Mouse (Mus musculus): ENCODE results near the gene Rhoa. TPM values are rescaled to one million over a fixed set of nuclear protein-coding genes. Genes with fewer than 3 reads are reported as not detected.
"Not testable (repeated sequence)": the region's sequence is repeated elsewhere in the genome, so short reads cannot be mapped to it uniquely, and the experiment has no call there.

Gene Rhoa
- polyA plus RNA-seq, 1 experiment from 2014 or later: 427 TPM

GRCm38 (mm10) chr9:108267691-108268090, 38.2 kb upstream of the Rhoa start:
- Histone ChIP-seq H3K9me3 (ENCODE audit: control insufficient read depth, low read length) (no peaks in the 10 kb centered on the region), H3K36me3 (ENCODE audit: control insufficient read depth, insufficient read depth, low read length) (no peaks in the 10 kb centered on the region), H3K4me1 (ENCODE audit: control insufficient read depth, insufficient read depth, low read length) (peaks cover 36% of the 10 kb centered on the region), H3K27ac (ENCODE audit: low read length) (no peak overlapping the region), H3K9ac (ENCODE audit: low read depth, low read length) (no peak overlapping the region), H3K4me3 (ENCODE audit: low read length) (no peak overlapping the region), H3K4me2 (ENCODE audit: low read depth, low read length) (no peak overlapping the region), H3K27me3 (replicated peaks; ENCODE audit: control insufficient read depth, insufficient read depth, low read length) (no peaks in the 10 kb centered on the region)
- 75% methylated on average over 7 of the region's 7 CpGs for WGBS
- ATAC-seq: no peak

GRCm38 (mm10) chr9:108268701-108269100, 37.2 kb upstream of the Rhoa start:
- WGBS: 64% methylated on average over 6 of the region's 7 CpGs

GRCm38 (mm10) chr9:108271941-108272340, 34.0 kb upstream of the Rhoa start:
- no peak overlapping the region for H3K9ac ChIP-seq (ENCODE audit: low read depth, low read length)
- peak; percentile 51 for ATAC-seq

More at GRCm38 (mm10) chr9:108268701-108269100, 37.2 kb upstream of the Rhoa start:
- not testable (repeated sequence) for H3K36me3 ChIP-seq (ENCODE audit: control insufficient read depth, insufficient read depth, low read length); ATAC-seq; H3K9ac ChIP-seq (ENCODE audit: low read depth, low read length); H3K4me3 ChIP-seq (ENCODE audit: low read length); H3K27ac ChIP-seq (ENCODE audit: low read length); H3K4me2 ChIP-seq (ENCODE audit: low read depth, low read length); H3K9me3 ChIP-seq (ENCODE audit: control insufficient read depth, low read length); H3K27me3 ChIP-seq (replicated peaks; ENCODE audit: control insufficient read depth, insufficient read depth, low read length)
- peaks cover 37% of the 10 kb centered on the region for H3K4me1 ChIP-seq (ENCODE audit: control insufficient read depth, insufficient read depth, low read length)

GRCm38 (mm10) chr9:108272691-108273090, 33.2 kb upstream of the Rhoa start:
- H3K9ac ChIP-seq (ENCODE audit: low read depth, low read length): no peak overlapping the region
- H3K9me3 ChIP-seq (ENCODE audit: control insufficient read depth, low read length): no peaks in the 10 kb centered on the region
- H3K27me3 ChIP-seq (replicated peaks; ENCODE audit: control insufficient read depth, insufficient read depth, low read length): no peaks in the 10 kb centered on the region
- WGBS: 47% methylated on average over 5 of the region's 5 CpGs
- peak overlapping the region; percentile 35 for H3K27ac ChIP-seq (ENCODE audit: low read length)
- no peak overlapping the region for H3K4me3 ChIP-seq (ENCODE audit: low read length)
- no peak for ATAC-seq
- H3K36me3 ChIP-seq (ENCODE audit: control insufficient read depth, insufficient read depth, low read length): no peaks in the 10 kb centered on the region
- peaks cover 26% of the 10 kb centered on the region for H3K4me1 ChIP-seq (ENCODE audit: control insufficient read depth, insufficient read depth, low read length)
- no peak overlapping the region for H3K4me2 ChIP-seq (ENCODE audit: low read depth, low read length)

More at GRCm38 (mm10) chr9:108271941-108272340, 34.0 kb upstream of the Rhoa start:
- WGBS: 21% methylated on average over 2 of the region's 2 CpGs
- Histone ChIP-seq H3K4me3 (ENCODE audit: low read length) (no peak overlapping the region), H3K27ac (ENCODE audit: low read length) (peak overlapping the region; percentile 35; the same call in 1 of the 2 replicates), H3K4me1 (ENCODE audit: control insufficient read depth, insufficient read depth, low read length) (peaks cover 26% of the 10 kb centered on the region), H3K36me3 (ENCODE audit: control insufficient read depth, insufficient read depth, low read length) (no peaks in the 10 kb centered on the region), H3K4me2 (ENCODE audit: low read depth, low read length) (no peak overlapping the region), H3K27me3 (replicated peaks; ENCODE audit: control insufficient read depth, insufficient read depth, low read length) (no peaks in the 10 kb centered on the region), H3K9me3 (ENCODE audit: control insufficient read depth, low read length) (no peaks in the 10 kb centered on the region)

- H3K9me3 ChIP-seq (ENCODE audit: control insufficient read depth, low read length): no peaks in the 10 kb centered on the region
- no peak for ATAC-seq
- no peak overlapping the region for H3K9ac ChIP-seq (ENCODE audit: low read depth, low read length)
- H3K4me1 ChIP-seq (ENCODE audit: control insufficient read depth, insufficient read depth, low read length): peaks cover 26% of the 10 kb centered on the region
- WGBS: 78% methylated on average over 4 of the region's 4 CpGs
- H3K27me3 ChIP-seq (replicated peaks; ENCODE audit: control insufficient read depth, insufficient read depth, low read length): no peaks in the 10 kb centered on the region
- H3K27ac ChIP-seq (ENCODE audit: low read length): no peak overlapping the region
- H3K36me3 ChIP-seq (ENCODE audit: control insufficient read depth, insufficient read depth, low read length): no peaks in the 10 kb centered on the region
- no peak overlapping the region for H3K4me2 ChIP-seq (ENCODE audit: low read depth, low read length)
- no peak overlapping the region for H3K4me3 ChIP-seq (ENCODE audit: low read length)
These were observed 32.4 kb upstream of the Rhoa start for GRCm38 (mm10) chr9:108273485-108273884.

GRCm38 (mm10) chr9:108274476-108275330, 31.2 kb upstream of the Rhoa start:
- no peaks in the 10 kb centered on the region for H3K9me3 ChIP-seq (ENCODE audit: control insufficient read depth, low read length)
- peak; percentile 54; the same call in 1 of the 2 replicates for ATAC-seq
- H3K36me3 ChIP-seq (ENCODE audit: control insufficient read depth, insufficient read depth, low read length): no peaks in the 10 kb centered on the region
- peaks cover 22% of the 10 kb centered on the region for H3K4me1 ChIP-seq (ENCODE audit: control insufficient read depth, insufficient read depth, low read length)
- H3K4me2 ChIP-seq (ENCODE audit: low read depth, low read length): no peak overlapping the region
- H3K27me3 ChIP-seq (replicated peaks; ENCODE audit: control insufficient read depth, insufficient read depth, low read length): no peaks in the 10 kb centered on the region
- no peak overlapping the region for H3K9ac ChIP-seq (ENCODE audit: low read depth, low read length)
- WGBS: 67% methylated on average over 5 of the region's 5 CpGs
- no peak overlapping the region for H3K4me3 ChIP-seq (ENCODE audit: low read length)
- no peak overlapping the region for H3K27ac ChIP-seq (ENCODE audit: low read length)

GRCm38 (mm10) chr9:108275331-108275659, 30.6 kb upstream of the Rhoa start:
- WGBS: 56% methylated on average over 6 of the region's 6 CpGs
- Histone ChIP-seq H3K27me3 (replicated peaks; ENCODE audit: control insufficient read depth, insufficient read depth, low read length) (no peaks in the 10 kb centered on the region), H3K4me3 (ENCODE audit: low read length) (no peak overlapping the region), H3K4me2 (ENCODE audit: low read depth, low read length) (no peak overlapping the region), H3K4me1 (ENCODE audit: control insufficient read depth, insufficient read depth, low read length) (peaks cover 17% of the 10 kb centered on the region), H3K27ac (ENCODE audit: low read length) (no peak overlapping the region), H3K36me3 (ENCODE audit: control insufficient read depth, insufficient read depth, low read length) (no peaks in the 10 kb centered on the region), H3K9ac (ENCODE audit: low read depth, low read length) (no peak overlapping the region), H3K9me3 (ENCODE audit: control insufficient read depth, low read length) (no peaks in the 10 kb centered on the region)
- ATAC-seq: no peak

- no peaks in the 10 kb centered on the region for H3K36me3 ChIP-seq (ENCODE audit: control insufficient read depth, insufficient read depth, low read length)
- 66% methylated on average over 10 of the region's 10 CpGs for WGBS
- no peak overlapping the region for H3K4me2 ChIP-seq (ENCODE audit: low read depth, low read length)
- H3K27ac ChIP-seq (ENCODE audit: low read length): no peak overlapping the region
- H3K4me1 ChIP-seq (ENCODE audit: control insufficient read depth, insufficient read depth, low read length): no peaks in the 10 kb centered on the region
- no peak overlapping the region for H3K4me3 ChIP-seq (ENCODE audit: low read length)
- no peaks in the 10 kb centered on the region for H3K27me3 ChIP-seq (replicated peaks; ENCODE audit: control insufficient read depth, insufficient read depth, low read length)
- ATAC-seq: no peak
- H3K9me3 ChIP-seq (ENCODE audit: control insufficient read depth, low read length): no peaks in the 10 kb centered on the region
- H3K9ac ChIP-seq (ENCODE audit: low read depth, low read length): no peak overlapping the region
These were observed 27.1 kb upstream of the Rhoa start for GRCm38 (mm10) chr9:108278697-108279450.

- no peak overlapping the region for H3K4me3 ChIP-seq (ENCODE audit: low read length)
- H3K9me3 ChIP-seq (ENCODE audit: control insufficient read depth, low read length): no peaks in the 10 kb centered on the region
- H3K27me3 ChIP-seq (replicated peaks; ENCODE audit: control insufficient read depth, insufficient read depth, low read length): no peaks in the 10 kb centered on the region
- H3K36me3 ChIP-seq (ENCODE audit: control insufficient read depth, insufficient read depth, low read length): no peaks in the 10 kb centered on the region
- WGBS: 25% methylated on average over 8 of the region's 8 CpGs
- no peaks in the 10 kb centered on the region for H3K4me1 ChIP-seq (ENCODE audit: control insufficient read depth, insufficient read depth, low read length)
- peak; percentile 80 for ATAC-seq
- 0 out of 2 replicates have a peak overlapping the region, but pooled peaks have one; percentile 11 for H3K9ac ChIP-seq (ENCODE audit: low read depth, low read length)
- peak overlapping the region; percentile 70 for H3K27ac ChIP-seq (ENCODE audit: low read length)
- H3K4me2 ChIP-seq (ENCODE audit: low read depth, low read length): no peak overlapping the region
These were observed 25.7 kb upstream of the Rhoa start for GRCm38 (mm10) chr9:108280071-108280828.
